Mouse (Mus musculus): Measurements from ENCODE around the gene Tssc4.
A peak's percentile ranks its signal among the peaks of the same experiment; 100 is the strongest.

Tssc4 gene

GRCm38 (mm10) chr7:143068882-143069591 lies at the start of gene Tssc4:
Gene Tssc4, plus strand, starts transcription at chr7:143069249.
- peak; percentile 97 to 99 for DNase-seq (ENCODE audit: low spot score in 2 of 2)

- no peak for DNase-seq (ENCODE audit: low spot score in 2 of 2)
Measured at GRCm38 (mm10) chr7:143020040-143020439, 49.0 kb upstream of the Tssc4 start.

- DNase-seq (ENCODE audit: low spot score in 2 of 2): no peak
Measured at GRCm38 (mm10) chr7:143020764-143021163, 48.3 kb upstream of the Tssc4 start.

- DNase-seq (ENCODE audit: low spot score in 2 of 2): no peak
Measured at GRCm38 (mm10) chr7:143021356-143022164, 47.5 kb upstream of the Tssc4 start.

DNA sequence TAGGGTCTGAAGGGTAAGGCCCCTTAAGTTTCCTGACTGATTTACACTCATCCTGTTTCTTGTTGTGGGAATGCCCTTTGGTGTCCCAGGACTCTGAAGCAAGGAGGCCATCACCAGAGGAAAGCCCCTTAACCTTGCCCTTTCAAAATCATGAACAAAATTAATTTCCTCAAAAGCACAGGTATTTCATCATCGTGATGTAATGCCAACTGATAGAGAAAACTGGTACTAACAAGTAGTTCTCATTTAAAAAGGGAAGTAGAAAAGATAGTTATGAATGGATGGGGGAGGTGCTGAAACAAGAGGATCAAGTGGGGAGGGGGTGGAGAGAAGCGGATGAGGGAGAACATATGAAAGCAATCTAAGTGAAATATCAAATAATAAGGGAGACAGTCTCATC lies 45.5 kb upstream of the Tssc4 start:
- DNase-seq (ENCODE audit: low spot score in 2 of 2): no peak

DNA sequence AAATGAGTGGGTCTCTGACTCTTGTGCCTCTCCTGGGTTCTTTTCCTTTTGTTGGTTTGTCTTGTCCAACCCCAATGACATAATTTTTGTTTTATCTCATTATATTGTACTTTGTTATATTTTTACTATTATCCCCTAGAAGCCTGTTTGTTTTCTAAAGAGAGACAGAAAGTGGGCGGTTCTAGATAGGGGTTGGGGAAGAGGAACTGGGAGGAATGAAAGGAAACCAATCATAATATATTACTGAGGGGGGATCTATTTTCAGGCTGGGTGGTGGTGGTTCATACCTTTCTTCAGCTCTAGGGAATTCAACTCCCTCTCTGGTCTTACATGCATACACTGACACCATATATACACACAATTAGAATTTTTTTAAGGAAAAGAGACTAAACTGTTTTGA lies 44.8 kb upstream of the Tssc4 start:
- DNase-seq (ENCODE audit: low spot score in 2 of 2): no peak

- DNase-seq (ENCODE audit: low spot score in 2 of 2): no peak
Measured at GRCm38 (mm10) chr7:143025496-143025895, 43.6 kb upstream of the Tssc4 start.

- no peak for DNase-seq (ENCODE audit: low spot score in 2 of 2)
Measured at GRCm38 (mm10) chr7:143027196-143027595, 41.9 kb upstream of the Tssc4 start.

DNA sequence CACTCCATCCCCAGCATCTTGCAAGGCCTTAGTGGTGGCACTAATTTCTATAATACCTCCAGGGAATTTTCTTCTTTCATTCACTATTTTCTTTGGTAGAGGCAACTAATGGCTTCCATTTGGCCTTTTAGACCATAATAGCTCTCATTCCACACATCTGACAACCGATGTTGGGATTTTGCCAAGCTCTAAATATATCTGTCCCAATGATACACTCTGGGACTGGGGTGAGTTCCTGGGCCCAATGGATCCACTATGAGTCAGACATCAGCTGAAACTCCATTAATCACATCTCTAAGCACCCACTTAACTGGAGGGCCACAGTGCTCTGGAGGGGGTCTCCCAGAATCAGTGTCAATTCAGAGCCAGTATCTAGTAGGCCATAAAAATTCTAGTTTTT lies 37.2 kb upstream of the Tssc4 start:
- DNase-seq (ENCODE audit: low spot score in 2 of 2): no peak

DNA sequence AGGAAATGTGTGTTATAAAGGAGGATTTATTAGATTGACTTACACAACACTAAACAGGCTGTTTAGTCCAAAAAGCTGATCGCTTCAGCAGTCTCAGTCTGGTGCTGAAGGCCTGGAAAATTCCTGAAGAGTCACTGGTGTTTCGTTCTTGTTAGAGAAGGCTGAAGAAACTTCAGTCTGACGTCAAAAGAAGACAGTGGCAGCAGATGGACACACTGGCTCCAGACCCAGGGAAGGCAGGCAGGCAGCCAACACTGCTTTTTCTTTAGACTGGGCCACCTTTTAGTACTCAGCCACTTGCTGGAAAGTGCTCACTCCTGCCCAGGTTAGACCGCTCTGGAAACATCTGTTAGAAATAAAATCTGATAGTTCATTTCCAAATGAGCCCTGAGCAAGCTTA lies 35.5 kb upstream of the Tssc4 start:
- DNase-seq (ENCODE audit: low spot score in 2 of 2): no peak

DNA sequence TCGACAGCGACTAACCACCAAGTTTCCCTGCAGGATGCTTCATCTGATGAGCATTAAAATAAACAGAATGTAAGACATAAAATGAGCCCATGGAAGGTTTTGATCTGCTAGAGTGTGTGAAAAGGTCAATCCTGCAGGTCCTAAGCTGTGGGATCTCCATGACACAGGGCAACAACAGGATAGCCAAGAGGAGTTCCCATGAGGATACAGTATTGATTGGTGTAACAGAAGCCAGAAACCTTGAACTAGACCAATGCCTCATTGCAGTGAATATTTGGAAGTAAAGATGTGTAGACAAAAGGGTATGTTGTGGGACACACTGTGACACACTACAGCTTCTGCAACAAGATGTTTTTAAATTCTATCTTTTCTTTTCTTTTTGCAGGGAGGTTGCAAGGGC lies 34.9 kb upstream of the Tssc4 start:
- no peak for DNase-seq (ENCODE audit: low spot score in 2 of 2)

GRCm38 (mm10) chr7:143034519-143035450 lies 34.3 kb upstream of the Tssc4 start:
- DNase-seq (ENCODE audit: low spot score in 2 of 2): no peak

- no peak for DNase-seq (ENCODE audit: low spot score in 2 of 2)
Measured at GRCm38 (mm10) chr7:143036787-143037186, 32.3 kb upstream of the Tssc4 start.

DNA sequence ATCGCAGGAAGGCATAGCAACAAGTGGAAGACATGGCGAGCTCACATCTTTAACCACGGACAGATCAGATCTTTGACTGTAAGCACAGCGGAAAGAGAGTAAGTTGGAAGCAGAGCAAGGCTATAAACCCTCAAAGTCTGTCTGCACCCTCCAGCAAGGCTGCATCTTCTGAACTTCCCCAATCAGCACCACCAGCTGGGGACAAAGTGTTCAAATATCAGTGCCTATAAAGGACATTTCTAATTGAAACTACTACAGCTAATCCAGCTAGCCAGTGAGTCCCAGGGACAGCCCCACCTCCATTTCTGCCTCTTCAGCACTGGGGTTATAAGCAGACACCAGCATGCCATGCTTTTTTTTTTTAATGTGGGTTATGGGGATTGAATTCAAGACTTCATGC lies 31.7 kb upstream of the Tssc4 start:
- DNase-seq (ENCODE audit: low spot score in 2 of 2): no peak

DNA sequence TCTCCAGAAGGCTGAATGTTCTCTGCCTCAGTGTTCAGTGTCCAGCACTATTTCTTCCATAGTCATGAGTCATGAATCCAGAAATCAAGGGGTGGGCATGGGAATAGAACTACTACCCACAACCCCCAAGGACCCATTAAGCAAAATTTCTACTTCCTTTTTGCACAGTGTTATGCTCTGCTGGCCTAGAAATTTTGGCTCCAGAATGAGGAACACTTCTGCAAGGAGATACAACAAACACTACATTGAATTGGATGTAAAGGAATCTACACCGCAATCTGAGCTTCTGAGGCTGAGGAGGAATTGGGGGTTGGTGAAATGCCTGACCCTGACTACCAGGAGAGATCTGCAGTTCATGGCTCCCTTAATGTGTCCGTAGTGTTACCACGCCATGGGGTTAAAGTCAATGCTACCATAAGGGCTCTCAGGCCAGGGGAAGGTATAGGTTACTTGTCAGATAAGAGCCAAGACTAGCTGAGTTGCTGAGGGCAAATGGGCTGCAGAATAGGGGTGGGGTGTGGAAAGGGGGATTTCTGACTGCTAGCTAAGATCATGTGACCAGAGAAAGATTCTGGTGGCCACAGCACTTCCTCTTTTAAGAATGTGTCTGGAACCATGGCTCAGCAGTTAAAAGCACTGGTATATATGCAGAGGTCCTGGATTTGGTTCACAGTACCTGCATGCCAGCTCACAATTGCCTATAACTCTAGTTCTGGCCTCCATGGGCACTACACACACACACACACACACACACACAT lies 30.7 kb upstream of the Tssc4 start:
- DNase-seq (ENCODE audit: low spot score in 2 of 2): no peak

- DNase-seq (ENCODE audit: low spot score in 2 of 2): no peak
Measured at GRCm38 (mm10) chr7:143040561-143040960, 28.5 kb upstream of the Tssc4 start.

DNA sequence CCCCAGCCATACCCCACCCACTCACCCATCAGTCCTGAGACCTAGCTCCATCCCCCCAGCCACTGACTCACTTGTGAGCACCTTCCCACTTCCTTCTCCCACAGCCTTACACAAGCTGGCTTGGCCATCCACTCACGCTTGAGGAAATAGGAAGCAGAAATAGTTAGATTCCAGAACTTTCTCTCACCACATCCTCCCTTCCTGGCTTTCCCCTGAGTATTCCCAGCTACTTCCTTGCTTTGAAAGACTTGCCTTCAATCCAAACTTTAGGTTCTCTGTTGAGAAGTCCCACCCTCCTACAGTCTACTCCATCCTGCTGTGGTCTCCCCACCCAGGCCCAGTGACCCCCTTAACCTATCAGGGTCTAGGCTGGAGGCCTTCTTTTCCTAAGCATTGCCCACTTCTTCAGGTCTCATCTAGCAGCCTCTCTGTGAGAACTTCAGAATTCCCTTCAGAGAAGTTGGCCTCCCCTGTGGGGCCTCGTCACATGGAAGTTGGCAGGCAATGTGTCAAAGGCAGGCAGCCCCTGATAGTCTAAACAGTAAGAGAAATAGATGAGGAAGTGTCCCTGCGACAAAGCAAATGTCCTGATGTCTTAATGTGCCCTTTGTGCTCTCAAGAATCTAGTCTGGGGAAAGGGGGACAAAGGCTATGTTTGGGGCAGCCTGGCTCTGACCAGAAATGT lies 27.8 kb upstream of the Tssc4 start:
- DNase-seq (ENCODE audit: low spot score in 2 of 2): no peak

GRCm38 (mm10) chr7:143042089-143042488 lies 27.0 kb upstream of the Tssc4 start:
- no peak for DNase-seq (ENCODE audit: low spot score in 2 of 2)

DNA sequence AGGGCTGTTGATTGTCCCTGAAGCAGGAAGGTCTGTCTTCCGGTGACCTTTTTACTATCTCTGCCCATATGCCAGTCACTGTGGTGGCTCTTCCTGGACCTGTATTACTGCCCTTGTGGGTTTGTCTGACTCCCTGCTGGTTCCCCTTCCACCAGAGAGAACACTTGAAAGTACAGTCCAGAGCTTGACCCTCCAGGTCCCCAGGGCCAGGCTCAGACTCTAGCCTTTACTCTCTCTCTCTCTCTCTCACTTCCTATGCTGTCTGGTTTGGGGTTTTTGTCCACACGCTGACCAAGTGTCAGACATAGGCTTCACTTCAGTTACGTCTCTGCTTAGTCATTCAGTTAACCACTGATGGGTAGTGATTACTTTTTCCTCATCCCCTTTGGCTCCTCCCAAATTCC lies 26.1 kb upstream of the Tssc4 start:
- DNase-seq (ENCODE audit: low spot score in 2 of 2): no peak

- no peak for DNase-seq (ENCODE audit: low spot score in 2 of 2)
Measured at GRCm38 (mm10) chr7:143044049-143044825, 24.8 kb upstream of the Tssc4 start.

Data from frontal cortex, postnatal 14 days (tissue).